Mouse (Mus musculus): ENCODE results near the gene Sipa1l3.

- TF ChIP-seq POLR2A (IDR thresholded peaks at IDR 0.05; ENCODE audit: insufficient read depth, low read length) (no peak), CTCF (IDR thresholded peaks at IDR 0.05; ENCODE audit: low read depth, low read length) (no peak), EP300 (IDR thresholded peaks at IDR 0.05; ENCODE audit: insufficient read depth, low read depth, low read length) (no peak)
These were observed 74.4 kb downstream of the Sipa1l3 start for GRCm38 (mm10) chr7:29444070-29444469.
